Mouse (Mus musculus) ES-E14 (cell line): Measurements from ENCODE around the gene Apoc1. TPM values are rescaled to one million over a fixed set of nuclear protein-coding genes. Genes with fewer than 3 reads are reported as not detected.

Experiments
- DNase-seq: peaks from one replicate; pipeline ENCODE4 v3.0.0-alpha.2; 2013; ENCODE audit warnings: low read depth, low spot score
- H3K27ac ChIP-seq: 2 replicates; pipeline ENCODE4 v1.5.1; 2012; ENCODE audit warnings: low read depth, mild to moderate bottlenecking, low read length, moderate library complexity, mixed read lengths; ENCODE audit not compliant: poor library complexity, insufficient read depth, severe bottlenecking
- H3K36me3 ChIP-seq: 2 replicates; pipeline ENCODE4 v1.6.1; 2012; ENCODE audit warnings: mild to moderate bottlenecking, low read length, moderate library complexity, mixed read lengths; ENCODE audit not compliant: control insufficient read depth, poor library complexity, insufficient read depth, severe bottlenecking
- H3K4me1 ChIP-seq, 2 experiments: fragments of 150-350 bp in 1 of 2; sonication (generic) in 1 of 2; 2 replicates each; pipeline ENCODE4 v1.6.1; 2012; ENCODE audit warnings: low read length in 2 of 2, mild to moderate bottlenecking in 1 of 2, mixed read lengths in 1 of 2; ENCODE audit not compliant: control insufficient read depth in 2 of 2, insufficient read depth in 2 of 2, poor library complexity in 1 of 2
- H3K4me3 ChIP-seq, 2 experiments: fragments of 150-350 bp in 1 of 2; sonication (generic) in 1 of 2; 2 replicates each; pipeline ENCODE4 v1.5.1; 2012; ENCODE audit warnings: low read length in 2 of 2, low read depth in 1 of 2, mild to moderate bottlenecking in 1 of 2, mixed read lengths in 1 of 2; ENCODE audit not compliant: insufficient read depth in 1 of 2, poor library complexity in 1 of 2, severe bottlenecking in 1 of 2
- H3K9ac ChIP-seq: 2 replicates; pipeline ENCODE4 v1.6.1; 2012; ENCODE audit warnings: low read depth, mild to moderate bottlenecking, low read length, mixed read lengths; ENCODE audit not compliant: poor library complexity, insufficient read depth, severe bottlenecking
- H3K9me3 ChIP-seq: fragments of 150-350 bp; sonication (generic); 2 replicates; pipeline ENCODE4 v1.6.1; 2012; ENCODE audit warnings: low read depth, mild to moderate bottlenecking, low read length; ENCODE audit not compliant: control insufficient read depth, insufficient read depth
- CHD2 ChIP-seq: IDR thresholded peaks from 2 replicates; pipeline ENCODE4 v1.6.1; 2014; ENCODE audit warnings: mild to moderate bottlenecking, low read depth, low read length, inconsistent platforms
- HCFC1 ChIP-seq: IDR thresholded peaks from 2 replicates; pipeline ENCODE4 v1.6.1; 2012; ENCODE audit warnings: low read length, inconsistent platforms, borderline replicate concordance; ENCODE audit not compliant: insufficient read depth
- MAFK ChIP-seq: IDR thresholded peaks from 2 replicates; pipeline ENCODE4 v1.6.1; 2014; ENCODE audit warnings: mild to moderate bottlenecking, low read depth, low read length, inconsistent platforms; ENCODE audit not compliant: insufficient read depth
- ZC3H11A ChIP-seq: IDR thresholded peaks from 2 replicates; pipeline ENCODE4 v1.6.1; 2012; ENCODE audit warnings: low read depth, mild to moderate bottlenecking, inconsistent platforms, low read length, borderline replicate concordance
- ZNF384 ChIP-seq: IDR thresholded peaks from 2 replicates; pipeline ENCODE4 v1.6.1; 2012; ENCODE audit warnings: low read depth, low read length, inconsistent platforms
- in situ Hi-C, 2 experiments: fragments of 600-800 bp; cut with MboI; formaldehyde crosslinking; loops; one replicate each; pipeline ENCODE4 v1.15.1; 2025; ENCODE audit warnings: low sequenced_read_pairs in 2 of 2, inconsistent platforms in 1 of 2; ENCODE audit not compliant: unreplicated experiment in 2 of 2
- total RNA-seq: library from RNA; depleted of rRNA; stranded (reverse); fragments of 300-350 nt; gene quantifications from 2 replicates; pipeline ENCODE4 v1.2.3, GENCODE M21; 2012

Gene Apoc1
- total RNA-seq, 1 experiment = 72.3 TPM

DNA sequence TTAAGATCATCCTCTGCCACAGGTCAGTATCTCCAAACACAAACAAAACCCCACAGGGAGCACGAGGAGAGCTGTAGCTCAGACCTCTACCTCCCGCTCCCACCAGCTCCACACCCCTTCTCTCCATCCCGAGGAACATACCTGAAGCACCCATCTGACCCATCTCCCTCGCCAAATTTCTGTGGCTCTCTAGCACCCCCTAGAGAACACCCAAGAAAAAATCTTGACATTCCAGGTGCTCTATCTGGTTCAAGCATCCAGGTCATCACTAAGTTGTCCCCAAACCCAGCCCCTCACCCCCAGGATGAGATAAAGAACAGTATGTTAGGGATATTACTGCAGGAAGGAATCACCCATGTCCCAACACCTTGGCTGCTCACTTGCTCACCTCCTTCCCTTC lies 20.7 kb upstream of the Apoc1 start:
- no peaks in the 10 kb centered on the region for H3K9me3 ChIP-seq
- no peak overlapping the region for H3K4me3 ChIP-seq
- H3K27ac ChIP-seq = no peak overlapping the region
- in situ Hi-C loops = no loop called here
- peaks cover 55% of the 10 kb centered on the region for H3K36me3 ChIP-seq
- H3K9ac ChIP-seq = peak overlapping the region; percentile 27; the same call in 1 of the 2 replicates
- H3K4me1 ChIP-seq = peaks cover 0 to 14% of the 10 kb centered on the region in 2 experiments; a peak in 1 of 4 replicates
- DNase-seq = no peak
- TF ChIP-seq CHD2 (no peak), ZC3H11A (no peak), ZNF384 (no peak), MAFK (no peak)

DNA sequence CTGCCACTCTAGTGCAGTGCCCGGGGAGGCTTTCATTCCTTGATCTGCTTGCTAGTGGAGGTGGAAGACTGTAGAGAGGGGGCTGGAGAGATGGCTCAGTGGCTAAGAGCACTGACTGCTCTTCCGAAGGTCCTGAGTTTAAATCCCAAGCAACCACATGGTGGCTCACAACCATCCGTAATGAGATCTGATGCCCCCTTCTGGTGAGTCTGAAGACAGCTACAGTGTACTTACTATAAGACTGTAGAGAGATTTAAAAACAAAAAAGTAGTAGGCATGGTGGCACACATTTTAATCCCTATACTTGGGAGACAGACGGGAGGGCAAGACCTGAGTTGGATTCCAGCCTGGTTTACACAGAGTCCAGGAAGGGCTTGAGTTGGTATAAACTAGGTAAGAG lies 20.0 kb upstream of the Apoc1 start:
- Histone ChIP-seq H3K9me3 (no peaks in the 10 kb centered on the region), H3K36me3 (peaks cover 54% of the 10 kb centered on the region), H3K4me3 (no peak overlapping the region), H3K4me1 (peaks cover 0 to 14% of the 10 kb centered on the region in 2 experiments; a peak in 1 of 4 replicates), H3K27ac (no peak overlapping the region), H3K9ac (no peak overlapping the region)
- DNase-seq = no peak
- TF ChIP-seq CHD2 (no peak), ZC3H11A (no peak)
- in situ Hi-C loops = no loop called here

DNA sequence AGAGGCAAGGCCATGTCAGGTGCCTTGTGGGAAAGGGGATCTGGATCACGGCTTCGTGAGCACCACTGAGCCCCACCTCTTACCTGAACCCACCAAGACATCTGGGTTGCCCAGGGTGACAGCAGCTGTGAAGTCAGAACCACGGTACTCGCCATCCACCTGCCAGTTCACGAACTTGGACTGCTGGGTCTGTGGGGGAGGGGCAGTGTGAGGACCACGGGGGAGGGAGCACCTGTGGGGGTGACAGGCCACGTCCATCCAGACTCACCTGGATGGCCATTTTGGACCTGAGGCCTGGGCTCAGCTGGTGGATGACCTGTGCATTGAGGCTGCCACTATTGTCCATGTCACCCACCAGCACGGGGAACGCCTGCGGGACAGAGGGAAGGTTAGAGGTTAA lies 18.2 kb upstream of the Apoc1 start:
- TF ChIP-seq MAFK (no peak), ZNF384 (no peak), HCFC1 (no peak), ZC3H11A (no peak), CHD2 (no peak)
- H3K36me3 ChIP-seq = peaks cover 55% of the 10 kb centered on the region
- no peak overlapping the region for H3K9ac ChIP-seq
- no peaks in the 10 kb centered on the region for H3K9me3 ChIP-seq
- in situ Hi-C loops = no loop called here
- DNase-seq = no peak
- peaks cover 0 to 8% of the 10 kb centered on the region in 2 experiments; a peak in 1 of 4 replicates for H3K4me1 ChIP-seq
- no peak overlapping the region for H3K4me3 ChIP-seq
- no peak overlapping the region for H3K27ac ChIP-seq

DNA sequence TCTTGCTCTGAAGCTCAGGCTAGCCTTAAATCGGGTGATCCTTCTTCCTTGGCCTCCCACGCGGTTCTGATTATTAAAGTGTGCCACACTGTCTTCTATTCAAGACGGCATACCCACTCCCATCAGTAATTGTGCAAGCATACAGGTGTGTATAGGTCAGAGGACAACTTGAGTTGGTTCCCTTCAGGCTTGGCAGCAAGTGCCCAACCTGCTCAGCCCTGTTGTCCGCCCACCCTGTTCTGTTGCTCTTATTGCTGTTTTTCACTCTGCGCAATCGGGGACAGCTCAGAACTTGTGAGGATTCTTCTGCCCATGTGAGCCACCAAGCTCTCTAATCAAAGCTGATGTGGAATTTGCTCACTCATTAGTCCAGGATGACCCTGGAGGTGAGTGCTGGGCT lies 12.8 kb upstream of the Apoc1 start:
- Histone ChIP-seq H3K9ac (no peak overlapping the region), H3K9me3 (no peaks in the 10 kb centered on the region), H3K4me3 (no peak overlapping the region), H3K4me1 (peaks cover 0 to 15% of the 10 kb centered on the region in 2 experiments; a peak in 2 of 4 replicates), H3K36me3 (peaks cover 49% of the 10 kb centered on the region), H3K27ac (no peak overlapping the region)
- no peak for DNase-seq
- in situ Hi-C loops = no loop called here
- no peak for TF ChIP-seq ZNF384
- TF ChIP-seq HCFC1 = no peak
- no peak for TF ChIP-seq MAFK
- no peak for TF ChIP-seq ZC3H11A
- TF ChIP-seq CHD2 = no peak

DNA sequence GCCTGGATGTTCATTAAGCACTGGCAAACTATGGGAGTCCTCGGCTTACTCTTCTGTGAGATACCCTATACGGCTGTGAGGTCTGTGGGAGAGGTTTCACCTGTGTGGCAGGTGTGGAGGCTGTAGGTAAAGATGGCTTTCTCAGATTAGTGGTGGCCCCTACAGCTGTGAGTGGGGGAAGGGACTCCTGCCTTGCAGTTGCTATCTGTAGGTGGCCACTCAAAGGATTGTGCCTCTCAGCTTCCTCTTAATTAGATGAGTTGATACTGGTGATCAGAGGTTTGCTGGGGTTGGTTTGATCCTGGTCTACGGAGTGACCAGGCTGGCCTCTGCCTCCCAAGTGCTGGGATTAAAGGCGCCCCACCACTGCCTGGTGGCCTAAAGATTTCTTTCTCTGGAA lies 12.0 kb upstream of the Apoc1 start:
- Histone ChIP-seq H3K27ac (no peak overlapping the region), H3K36me3 (peaks cover 43% of the 10 kb centered on the region)
- in situ Hi-C loops = no loop called here

More for the DNA sequence above, 12.0 kb upstream of the Apoc1 start:
- H3K4me1 ChIP-seq = peaks cover 0 to 20% of the 10 kb centered on the region in 2 experiments; a peak in 2 of 4 replicates
- H3K9ac ChIP-seq = no peak overlapping the region
- TF ChIP-seq CHD2 = no peak
- H3K9me3 ChIP-seq = no peaks in the 10 kb centered on the region
- no peak overlapping the region for H3K4me3 ChIP-seq
- DNase-seq = no peak
